Mouse (Mus musculus) midbrain, embryonic 16.5 days (tissue): ENCODE results near the gene Mcrip1. TPM values are rescaled to one million over a fixed set of nuclear protein-coding genes. Genes with fewer than 3 reads are reported as not detected.

ENCODE experiments used
- ATAC-seq: fragments of 200-750 bp; cut with Nextera tagmentation; 2 replicates; pipeline ENCODE4 v1.8.0; 2017; ENCODE audit warnings: moderate TSS enrichment
- H3K27ac ChIP-seq: fragments of 300-500 bp; sonication (generic); 2 replicates; pipeline ENCODE4 v1.5.1; 2014; ENCODE audit warnings: mild to moderate bottlenecking, low read length, mixed read lengths
- H3K27me3 ChIP-seq: fragments of 300-500 bp; sonication (generic); 2 replicates; pipeline ENCODE4 v1.6.1; 2014; ENCODE audit warnings: low read depth, low read length, mixed read lengths; ENCODE audit not compliant: control insufficient read depth, insufficient read depth
- H3K36me3 ChIP-seq: fragments of 300-500 bp; sonication (generic); 2 replicates; pipeline ENCODE4 v1.6.1; 2014; ENCODE audit warnings: mild to moderate bottlenecking, low read length, moderate library complexity, mixed read lengths; ENCODE audit not compliant: control insufficient read depth, insufficient read depth
- H3K4me1 ChIP-seq: fragments of 300-500 bp; sonication (generic); 2 replicates; pipeline ENCODE4 v1.6.1; 2014; ENCODE audit warnings: mild to moderate bottlenecking, low read length, mixed read lengths; ENCODE audit not compliant: control insufficient read depth, insufficient read depth
- H3K4me2 ChIP-seq: fragments of 300-500 bp; sonication (generic); 2 replicates; pipeline ENCODE4 v1.6.1; 2014; ENCODE audit warnings: mild to moderate bottlenecking, low read length, mixed read lengths
- H3K4me3 ChIP-seq: fragments of 300-500 bp; sonication (generic); 2 replicates; pipeline ENCODE4 v1.5.1; 2014; ENCODE audit warnings: low read depth, mild to moderate bottlenecking, low read length, moderate library complexity, mixed read lengths
- H3K9ac ChIP-seq: fragments of 300-500 bp; sonication (generic); 2 replicates; pipeline ENCODE4 v1.6.1; 2014; ENCODE audit warnings: low read depth, low read length, mixed read lengths
- H3K9me3 ChIP-seq: fragments of 300-500 bp; sonication (generic); replicated peaks from 2 replicates; pipeline ENCODE4 v1.6.1; 2014; ENCODE audit warnings: mild to moderate bottlenecking, low read length, mixed read lengths; ENCODE audit not compliant: control insufficient read depth, poor library complexity, severe bottlenecking
- WGBS: fragments of 180-500 bp; shearing (Covaris S2); extraction: QIAGEN DNeasy Blood & Tissue Kit; methylation state at CpG from one replicate; pipeline ENCODE4 v1.1.7; 2014; 5-methylcytosine and 5-hydroxymethylcytosine counted together
- polyA plus RNA-seq: library from polyadenylated mRNA; unstranded; fragments of >200 nt; fragmentation: Nextera tagmentation; extraction: Ambion mirVana; gene quantifications from 2 replicates; pipeline ENCODE4 v1.2.1, GENCODE M21; 2015

Mcrip1 gene
- polyA plus RNA-seq, 1 experiment from 2014 or later: 232 TPM

DNA sequence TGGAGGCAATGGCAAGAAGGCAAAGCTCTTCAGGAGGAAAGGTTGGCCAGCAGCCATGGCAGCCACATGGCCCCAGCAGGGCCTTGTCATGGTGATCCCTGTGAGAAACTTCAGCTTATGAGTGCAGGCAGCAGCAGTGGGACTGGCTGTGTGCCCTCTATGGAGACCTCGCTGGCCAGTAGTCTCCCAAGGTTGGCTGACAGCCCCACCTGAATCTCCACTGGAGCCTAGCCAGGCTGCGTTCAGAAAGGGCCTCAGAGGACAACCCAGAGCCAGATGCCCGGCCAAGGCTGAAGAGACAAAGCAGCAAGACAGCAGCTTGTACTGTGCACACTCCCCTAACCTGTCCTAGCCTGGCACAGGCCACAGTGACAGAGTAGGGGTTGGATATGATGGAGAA, 11.0 kb downstream of the Mcrip1 start:
- H3K9me3 ChIP-seq: no peaks in the 10 kb centered on the region
- no peak for ATAC-seq
- H3K9ac ChIP-seq: no peak overlapping the region
- H3K27ac ChIP-seq: no peak overlapping the region; the same call in 1 of the 2 replicates
- peaks cover 14% of the 10 kb centered on the region; the same call in 1 of the 2 replicates for H3K4me1 ChIP-seq
- no peak overlapping the region for H3K4me2 ChIP-seq
- no peak overlapping the region for H3K4me3 ChIP-seq
- peaks cover under 1% of the 10 kb centered on the region for H3K27me3 ChIP-seq
- peaks cover 18% of the 10 kb centered on the region for H3K36me3 ChIP-seq
- 72% methylated on average over 3 of the region's 3 CpGs for WGBS

GRCm38 (mm10) chr11:120535804-120536203, 13.7 kb downstream of the Mcrip1 start:
- Histone ChIP-seq H3K4me3 (no peak overlapping the region), H3K27ac (no peak overlapping the region), H3K36me3 (no peaks in the 10 kb centered on the region), H3K27me3 (peaks cover 25% of the 10 kb centered on the region), H3K4me1 (peaks cover 16% of the 10 kb centered on the region; the same call in 1 of the 2 replicates), H3K9ac (no peak overlapping the region), H3K4me2 (no peak overlapping the region), H3K9me3 (no peaks in the 10 kb centered on the region)
- ATAC-seq: no peak
- 80% methylated on average over 3 of the region's 3 CpGs for WGBS

- no peak for ATAC-seq
- Histone ChIP-seq H3K27me3 (peaks cover 31% of the 10 kb centered on the region), H3K27ac (no peak overlapping the region), H3K36me3 (no peaks in the 10 kb centered on the region), H3K4me1 (peaks cover 20% of the 10 kb centered on the region), H3K4me3 (no peak overlapping the region), H3K4me2 (no peak overlapping the region), H3K9me3 (no peaks in the 10 kb centered on the region), H3K9ac (0 out of 2 replicates have a peak overlapping the region, but pooled peaks have one; percentile 20)
- WGBS: 63% methylated on average over 3 of the region's 3 CpGs
Observed at GRCm38 (mm10) chr11:120535145-120535544, 14.4 kb downstream of the Mcrip1 start.

DNA sequence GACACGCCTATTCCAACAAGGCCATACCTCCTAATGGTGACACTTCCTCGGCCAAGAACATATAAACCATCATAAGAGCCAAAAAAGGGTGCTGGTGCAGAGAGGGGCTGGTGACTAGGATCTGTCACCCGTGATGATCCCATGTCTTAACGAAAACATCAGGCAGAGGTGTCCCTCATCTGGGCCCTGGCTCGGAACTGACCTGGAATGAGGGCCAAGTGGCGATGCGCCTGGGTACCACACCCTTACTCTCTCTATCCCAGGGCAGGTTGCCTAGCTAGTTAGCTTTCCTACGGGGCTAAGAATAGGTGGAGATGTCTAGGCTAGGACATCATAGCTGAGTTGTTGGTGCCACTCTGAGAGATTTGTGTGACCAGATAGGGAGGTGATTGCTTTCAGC, 15.4 kb downstream of the Mcrip1 start:
- Histone ChIP-seq H3K27ac (no peak overlapping the region), H3K4me2 (no peak overlapping the region), H3K9ac (no peak overlapping the region), H3K9me3 (no peaks in the 10 kb centered on the region), H3K36me3 (no peaks in the 10 kb centered on the region), H3K27me3 (peaks cover 42% of the 10 kb centered on the region), H3K4me3 (no peak overlapping the region), H3K4me1 (peaks cover 12% of the 10 kb centered on the region)
- no peak for ATAC-seq
- WGBS: 83% methylated on average over 8 of the region's 8 CpGs

DNA sequence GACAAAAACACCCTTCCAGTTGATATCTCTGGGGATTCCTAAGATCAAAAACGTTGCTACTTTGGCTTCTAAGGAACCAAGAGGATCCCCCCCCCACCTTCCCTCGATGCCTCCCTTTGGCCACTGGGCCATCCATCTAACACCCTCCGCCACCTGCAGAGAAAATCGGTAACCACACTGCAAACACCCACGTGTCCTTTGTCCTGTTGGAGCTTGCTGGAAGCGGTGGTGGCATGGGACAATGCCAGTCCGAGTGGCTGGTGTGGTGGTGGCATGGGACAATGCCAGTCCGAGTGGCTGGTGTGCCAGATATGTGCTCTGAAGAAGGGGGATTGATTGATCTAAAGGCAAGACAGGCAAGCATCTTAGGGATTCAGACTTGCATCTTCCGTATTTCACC, 17.9 kb downstream of the Mcrip1 start:
- no peak for ATAC-seq
- no peaks in the 10 kb centered on the region for H3K36me3 ChIP-seq
- no peak overlapping the region for H3K4me2 ChIP-seq
- H3K27me3 ChIP-seq: peaks cover 55% of the 10 kb centered on the region
- WGBS: 31% methylated on average over 9 of the region's 9 CpGs
- H3K9ac ChIP-seq: no peak overlapping the region
- no peak overlapping the region for H3K4me3 ChIP-seq
- H3K4me1 ChIP-seq: peaks cover 6% of the 10 kb centered on the region
- no peaks in the 10 kb centered on the region for H3K9me3 ChIP-seq
- H3K27ac ChIP-seq: no peak overlapping the region

DNA sequence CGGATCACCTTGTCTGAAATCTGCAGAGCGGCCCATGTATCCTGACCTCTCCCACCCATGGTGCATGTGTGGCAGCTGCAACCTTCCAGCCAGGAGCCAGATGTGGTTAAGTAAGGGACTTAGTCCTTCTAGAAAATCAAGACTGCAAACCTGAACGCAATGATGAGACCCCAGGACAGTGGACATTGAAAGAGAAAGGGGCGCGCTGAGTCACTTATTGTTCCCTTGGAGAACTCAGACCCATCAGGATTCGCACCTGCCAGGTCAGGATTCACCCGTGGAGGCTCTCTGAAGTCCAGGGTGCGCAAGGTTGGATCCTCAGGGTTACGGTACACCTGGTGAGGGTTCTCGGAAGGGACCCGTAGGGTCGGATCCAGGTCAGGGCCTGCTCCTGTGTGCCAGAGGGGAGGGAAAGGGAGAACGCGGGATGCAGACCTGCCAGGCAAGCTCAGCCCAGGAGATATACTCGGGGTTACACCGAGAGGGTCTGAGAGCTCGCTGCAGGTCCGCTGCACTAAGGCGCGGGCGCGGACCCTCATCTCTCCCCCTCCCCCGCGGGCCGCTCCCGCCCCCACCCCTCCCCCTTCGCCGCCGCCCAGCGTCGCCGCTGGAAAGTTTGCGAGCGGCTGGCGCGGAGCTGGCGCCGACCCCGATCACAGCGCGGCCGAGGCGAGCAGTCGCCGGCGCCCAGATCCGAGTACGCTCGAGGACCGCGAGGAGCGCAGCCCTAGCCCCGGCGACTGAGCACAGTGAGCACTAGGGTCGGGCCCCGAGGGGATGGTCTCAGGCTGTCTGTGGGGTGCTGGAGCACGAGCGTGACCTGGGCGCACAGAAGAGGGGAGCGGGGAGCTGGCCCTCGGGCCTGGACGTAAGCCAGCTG, 19.2 kb downstream of the Mcrip1 start, which contains the start of gene Gcgr:
Gcgr (plus strand) TSS at position 615 of the 880 bp plus-strand sequence.
- peaks cover 55% of the 10 kb centered on the region for H3K27me3 ChIP-seq
- H3K9ac ChIP-seq: peak within 1 kb of the TSS; percentile 50; the same call in 1 of the 2 replicates
- WGBS: 9% methylated on average over 47 of the region's 62 CpGs

DNA sequence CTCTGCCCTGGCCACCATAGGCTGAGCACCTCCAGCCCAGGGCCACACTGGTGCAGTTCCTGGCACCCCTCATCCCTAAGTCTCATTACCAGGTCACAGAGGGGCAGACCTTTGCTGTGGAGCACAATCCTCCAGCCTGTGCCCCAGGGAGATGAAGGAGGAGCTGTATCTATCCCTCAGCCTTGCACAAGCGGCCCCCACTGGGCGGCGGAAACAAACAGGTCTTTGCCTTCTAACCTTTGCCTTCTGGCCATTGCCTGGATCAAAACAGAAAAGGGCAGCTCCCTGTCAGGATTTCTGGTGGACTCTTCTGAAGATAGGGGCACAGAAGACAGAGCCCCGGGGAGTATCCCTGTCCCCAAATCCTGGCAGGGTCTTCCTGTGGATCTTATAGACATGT, 20.6 kb downstream of the Mcrip1 start:
- 47% methylated on average over 4 of the region's 4 CpGs for WGBS
- H3K27ac ChIP-seq: no peak overlapping the region
- H3K4me1 ChIP-seq: peaks cover 6% of the 10 kb centered on the region
- peaks cover 55% of the 10 kb centered on the region for H3K27me3 ChIP-seq
- H3K9me3 ChIP-seq: no peaks in the 10 kb centered on the region
- no peaks in the 10 kb centered on the region for H3K36me3 ChIP-seq
- no peak overlapping the region for H3K4me3 ChIP-seq
- no peak overlapping the region for H3K9ac ChIP-seq
- ATAC-seq: no peak
- H3K4me2 ChIP-seq: no peak overlapping the region

More for the DNA sequence above, 19.2 kb downstream of the Mcrip1 start, which contains the start of gene Gcgr:
- Histone ChIP-seq H3K4me3 (peak within 1 kb of the TSS; percentile 30), H3K9me3 (no peaks in the 10 kb centered on the region), H3K27ac (no peak within 1 kb of the TSS), H3K36me3 (no peaks in the 10 kb centered on the region), H3K4me2 (peak within 1 kb of the TSS; percentile 56), H3K4me1 (peaks cover 6% of the 10 kb centered on the region)
- no peak for ATAC-seq

DNA sequence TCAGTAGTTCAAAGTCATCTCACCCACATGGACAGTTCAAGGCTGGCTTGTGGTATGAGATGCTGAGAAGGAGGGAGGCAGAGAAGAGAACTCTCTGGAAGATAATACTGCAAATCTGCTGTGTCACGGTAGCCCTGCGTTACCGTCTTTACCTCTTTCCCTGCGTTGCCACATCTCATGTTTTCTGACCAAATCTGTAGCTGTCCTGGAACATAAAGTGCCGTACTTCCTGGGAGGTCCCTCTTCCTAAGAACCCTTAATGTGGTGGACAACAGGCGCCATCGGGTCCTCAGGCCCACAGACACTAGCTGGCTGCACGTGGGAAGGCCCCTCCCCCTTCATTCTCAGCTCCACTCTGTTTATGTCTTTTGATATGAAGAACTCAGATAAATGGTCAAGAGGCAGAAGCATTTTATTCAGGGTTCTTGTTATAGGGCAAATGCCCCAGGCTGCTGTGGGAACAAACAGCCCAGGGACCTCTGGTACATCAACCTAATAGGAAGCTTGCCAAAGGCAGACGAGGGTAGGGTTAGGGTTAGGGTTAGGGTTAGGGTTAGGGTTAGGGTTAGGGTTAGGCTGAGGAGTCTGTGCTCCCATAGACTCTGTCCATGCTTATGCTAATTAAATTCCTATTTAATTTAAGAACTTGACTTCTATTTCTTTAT, 21.7 kb downstream of the Mcrip1 start:
- WGBS: 84% methylated on average over 9 of the region's 9 CpGs
- no peaks in the 10 kb centered on the region for H3K36me3 ChIP-seq

GRCm38 (mm10) chr11:120525959-120526358, 23.6 kb downstream of the Mcrip1 start:
- Histone ChIP-seq H3K36me3 (no peaks in the 10 kb centered on the region), H3K4me1 (peaks cover 6% of the 10 kb centered on the region), H3K9ac (no peak overlapping the region), H3K4me2 (no peak overlapping the region), H3K27me3 (peaks cover 31% of the 10 kb centered on the region), H3K27ac (no peak overlapping the region), H3K4me3 (no peak overlapping the region), H3K9me3 (no peaks in the 10 kb centered on the region)
- no peak for ATAC-seq
- WGBS: 89% methylated on average over 2 of the region's 2 CpGs

More for the DNA sequence above, 21.7 kb downstream of the Mcrip1 start:
- no peak overlapping the region for H3K27ac ChIP-seq
- H3K9ac ChIP-seq: no peak overlapping the region
- H3K4me2 ChIP-seq: no peak overlapping the region
- H3K27me3 ChIP-seq: peaks cover 47% of the 10 kb centered on the region
- H3K4me3 ChIP-seq: no peak overlapping the region
- peaks cover 6% of the 10 kb centered on the region for H3K4me1 ChIP-seq
- no peak for ATAC-seq
- no peaks in the 10 kb centered on the region for H3K9me3 ChIP-seq
